Comparison of ENCODE assay signal across 9 mouse cellular contexts in the genomic region with DNA sequence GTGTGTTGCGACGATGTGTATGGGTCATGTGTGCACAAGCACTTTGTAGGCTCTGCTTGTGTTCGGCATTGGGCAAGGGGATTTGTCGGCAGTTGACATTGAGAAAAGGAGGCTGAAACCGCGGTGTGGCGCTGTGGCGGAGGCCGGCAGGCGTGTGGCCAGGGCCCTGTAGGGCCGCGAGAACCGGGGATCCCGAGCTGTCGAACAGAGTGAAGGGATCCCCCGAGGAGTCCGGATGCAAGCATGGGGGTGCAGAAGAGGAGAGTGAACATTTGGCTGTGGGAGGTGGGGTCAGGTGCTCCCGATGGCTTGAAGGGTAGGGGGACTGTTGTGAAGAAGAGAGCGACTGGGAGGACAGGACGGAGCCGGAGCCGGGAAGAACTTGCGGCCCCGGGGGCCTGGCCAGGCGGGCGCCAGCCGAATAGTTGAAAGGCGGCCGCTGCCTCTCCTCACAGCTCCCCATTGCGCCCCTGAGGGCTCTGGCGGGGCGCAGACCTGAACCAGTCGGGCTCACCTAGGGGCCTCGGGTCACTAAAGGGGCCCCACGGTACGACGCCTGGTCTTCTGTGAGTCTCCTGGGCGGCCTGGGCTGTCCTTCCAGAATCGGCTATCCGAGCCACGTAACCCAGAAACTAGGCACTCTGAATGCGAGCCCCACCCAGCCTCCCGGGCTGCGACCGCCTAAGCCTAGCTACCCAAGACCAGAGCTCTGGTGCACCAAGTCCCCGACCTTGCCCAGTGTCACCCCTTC. TPM values are rescaled to one million over a fixed set of nuclear protein-coding genes. Genes with fewer than 3 reads are reported as not detected.
DNase-seq lines count a peak whose midpoint lies in the region; ATAC-seq lines count a peak whose summit lies in the region.
"Had no signal": no experiment of that assay in that cellular context is flagged by ENCODE, and none has a peak within 500 bp of the region (broad histone marks: within the 10 kb centered on the region; RNA-seq: fewer than 3 reads in every experiment).

No protein-coding gene starts in this region.

- no peak overlapping the region for H3K27ac ChIP-seq in hindbrain, embryonic 14.5 days

- no peaks in the 10 kb centered on the region for H3K36me3 ChIP-seq in hindbrain, embryonic 14.5 days (replicated peaks; ENCODE audit: control insufficient read depth, insufficient read depth)

- no peaks in the 10 kb centered on the region for H3K4me1 ChIP-seq in hindbrain, embryonic 14.5 days (replicated peaks; ENCODE audit: control insufficient read depth, insufficient read depth, low read length)

- H3K9me3 ChIP-seq in hindbrain, embryonic 14.5 days (ENCODE audit: control insufficient read depth, low read length): no peaks in the 10 kb centered on the region

- peak; percentile 41 to 73 for DNase-seq in cerebellum, postnatal 14 days
- DNase-seq in cerebellum, adult 11-12 months: no peak
- DNase-seq in adrenal gland, postnatal 10 days: peak; percentile 66
- DNase-seq in gastrocnemius, adult 18-20 months (ENCODE audit: low spot score): peak; percentile 47
- no peak for DNase-seq in hindbrain, embryonic 14.5 days (ENCODE audit: low spot score)
- DNase-seq in lung, postnatal 4 days: peak; percentile 55 to 56
- no peak for DNase-seq in cerebellum, adult 9-11 months

- peak overlapping the region; percentile 22 for H3K4me2 ChIP-seq in hindbrain, embryonic 14.5 days (replicated peaks)

- WGBS in hindbrain, embryonic 14.5 days: under 1% methylated on average over 46 of the region's 46 CpGs

- no peak overlapping the region for H3K4me3 ChIP-seq in hindbrain, embryonic 14.5 days (replicated peaks; ENCODE audit: low read length)
- H3K4me3 ChIP-seq: myocyte had no signal

- ATAC-seq in hindbrain, embryonic 14.5 days (ENCODE audit: low FRiP score): peak; percentile 32; the same call in 1 of the 2 replicates
- no peak for ATAC-seq in erythroblast, adult 5-6 weeks (replicated peaks; ENCODE audit: low FRiP score, poor library complexity, severe bottlenecking)

- H3K9ac ChIP-seq in hindbrain, embryonic 14.5 days: no peak overlapping the region

- H3K27me3 ChIP-seq in hindbrain, embryonic 14.5 days (ENCODE audit: control insufficient read depth, insufficient read depth, low read length): peaks cover 85% of the 10 kb centered on the region

RNA-seq across cellular contexts. Expression of a gene that starts 7.3 kb away (rescaled TPM):
- total RNA-seq in adrenal gland, postnatal 10 days (2021): 1 to 10 TPM; 1.9 to 2.5 TPM
- total RNA-seq in gastrocnemius, adult 18-20 months (2021): 1 to 10 TPM; 1.3 to 1.8 TPM
- 25.4 and 37.4 TPM in 2 replicates for polyA plus RNA-seq in hindbrain, embryonic 14.5 days (2014; fragmentation: Nextera tagmentation; extraction: Ambion mirVana)
- not detected in 2 replicates for total RNA-seq in erythroblast, adult 5-6 weeks (2015; ENCODE audit: low replicate concordance)
- total RNA-seq in erythroblast, adult 5-6 weeks (2017; ENCODE audit: low replicate concordance): not detected in 2 replicates

Comparison
In these comparisons a context has a peak if more than half of its experiments do, and no peak if none do; other contexts are left out.
1. DNase-seq: peak in cerebellum, postnatal 14 days (2 of 2), adrenal gland, postnatal 10 days (single experiment), gastrocnemius, adult 18-20 months (single experiment) and lung, postnatal 4 days (2 of 2); none in cerebellum, adult 11-12 months (single experiment), hindbrain, embryonic 14.5 days (single experiment) and cerebellum, adult 9-11 months (single experiment).